Mouse (Mus musculus) heart, postnatal 0 days (tissue): ENCODE data around the gene Tdrd9. TPM values are rescaled to one million over a fixed set of nuclear protein-coding genes. Genes with fewer than 3 reads are reported as not detected.

ENCODE experiments used
- ATAC-seq: fragments of 200-750 bp; cut with Nextera tagmentation; 2 replicates; pipeline ENCODE4 v1.8.0; 2017; ENCODE audit warnings: low read depth, moderate number of reproducible peaks, moderate library complexity; ENCODE audit not compliant: insufficient read depth
- DNase-seq: peaks from one replicate; pipeline ENCODE4 v3.0.0-alpha.2; 2016; ENCODE audit warnings: low spot score
- H3K27ac ChIP-seq: fragments of 300-500 bp; sonication (generic); 2 replicates; pipeline ENCODE4 v1.5.1; 2014; ENCODE audit warnings: low read depth, mild to moderate bottlenecking
- H3K27me3 ChIP-seq: fragments of 300-500 bp; sonication (generic); 2 replicates; pipeline ENCODE4 v1.6.1; 2014; ENCODE audit warnings: low read length, mixed read lengths; ENCODE audit not compliant: control insufficient read depth, insufficient read depth
- H3K36me3 ChIP-seq: fragments of 300-500 bp; sonication (generic); replicated peaks from 2 replicates; pipeline ENCODE4 v1.6.1; 2014; ENCODE audit warnings: low read length, mixed read lengths; ENCODE audit not compliant: control insufficient read depth, insufficient read depth
- H3K4me1 ChIP-seq: fragments of 300-500 bp; sonication (generic); 2 replicates; pipeline ENCODE4 v1.6.1; 2014; ENCODE audit warnings: antibody characterized with exemption; ENCODE audit not compliant: control insufficient read depth, insufficient read depth
- H3K4me2 ChIP-seq: fragments of 300-500 bp; sonication (generic); 2 replicates; pipeline ENCODE4 v1.6.1; 2014; ENCODE audit warnings: low read depth, mild to moderate bottlenecking, low read length, moderate library complexity
- H3K4me3 ChIP-seq: fragments of 300-500 bp; sonication (generic); 2 replicates; pipeline ENCODE4 v1.5.1; 2014; ENCODE audit warnings: low read depth, low read length
- H3K9ac ChIP-seq: fragments of 300-500 bp; sonication (generic); replicated peaks from 2 replicates; pipeline ENCODE4 v1.6.1; 2014; ENCODE audit warnings: low read depth, low read length, mixed read lengths
- H3K9me3 ChIP-seq: fragments of 300-500 bp; sonication (generic); replicated peaks from 2 replicates; pipeline ENCODE4 v1.6.1; 2016; ENCODE audit warnings: low read length; ENCODE audit not compliant: control insufficient read depth
- CTCF ChIP-seq: IDR thresholded peaks from 2 replicates; pipeline ENCODE4 v1.5.1; 2016; ENCODE audit warnings: antibody characterized with exemption, control low read depth, low read depth
- EP300 ChIP-seq: IDR thresholded peaks from 2 replicates; pipeline ENCODE4 v1.6.1; 2016; ENCODE audit warnings: antibody characterized with exemption, low read depth
- WGBS: fragments of 180-500 bp; shearing (Covaris S2); extraction: QIAGEN DNeasy Blood & Tissue Kit; methylation state at CpG from one replicate; pipeline ENCODE4 v1.1.7; 2014; 5-methylcytosine and 5-hydroxymethylcytosine counted together
- polyA plus RNA-seq: library from polyadenylated mRNA; unstranded; fragments of >200 nt; fragmentation: Nextera tagmentation; extraction: Ambion mirVana; gene quantifications from 2 replicates; pipeline ENCODE4 v1.2.1, GENCODE M21; 2015
- total RNA-seq: library from RNA; depleted of rRNA; stranded (reverse); fragments of >200 nt; gene quantifications from 2 replicates; pipeline ENCODE4 v1.2.3, GENCODE M21; 2014; ENCODE audit warnings: low replicate concordance

Tdrd9 gene
- total and polyA plus RNA-seq, 2 experiments from 2014 or later = 0.11 TPM; not detected in 1

- no peaks in the 10 kb centered on the region for H3K9me3 ChIP-seq
- no peak overlapping the region for H3K27ac ChIP-seq
- no peak for DNase-seq
- H3K36me3 ChIP-seq = peaks cover 20% of the 10 kb centered on the region
- WGBS = 79% methylated on average over 5 of the region's 5 CpGs
- no peaks in the 10 kb centered on the region for H3K27me3 ChIP-seq
- no peak overlapping the region for H3K9ac ChIP-seq
- no peak overlapping the region for H3K4me2 ChIP-seq
- no peak overlapping the region for H3K4me3 ChIP-seq
- ATAC-seq = no peak
- no peak for TF ChIP-seq CTCF
- no peak for TF ChIP-seq EP300
- no peaks in the 10 kb centered on the region for H3K4me1 ChIP-seq
Measured at GRCm38 (mm10) chr12:111956173-111956572, 15.2 kb upstream of the Tdrd9 start.

GRCm38 (mm10) chr12:111958101-111958865 is 13.1 kb upstream of the Tdrd9 start:
- Histone ChIP-seq H3K36me3 (peaks cover 38% of the 10 kb centered on the region), H3K9me3 (no peaks in the 10 kb centered on the region), H3K9ac (no peak overlapping the region), H3K4me2 (no peak overlapping the region), H3K4me3 (no peak overlapping the region), H3K27ac (no peak overlapping the region), H3K4me1 (no peaks in the 10 kb centered on the region), H3K27me3 (no peaks in the 10 kb centered on the region)
- peak; percentile 83 for TF ChIP-seq CTCF
- TF ChIP-seq EP300 = no peak
- DNase-seq (peak; percentile 54), ATAC-seq (peak; percentile 63)
- 32% methylated on average over 9 of the region's 9 CpGs for WGBS

- DNase-seq = no peak
- Histone ChIP-seq H3K36me3 (peaks cover 42% of the 10 kb centered on the region), H3K27me3 (no peaks in the 10 kb centered on the region), H3K4me1 (peaks cover 8% of the 10 kb centered on the region; the same call in 1 of the 2 replicates), H3K4me3 (no peak overlapping the region), H3K4me2 (no peak overlapping the region), H3K27ac (no peak overlapping the region), H3K9me3 (no peaks in the 10 kb centered on the region), H3K9ac (no peak overlapping the region)
- ATAC-seq = no peak
- WGBS = 70% methylated on average over 5 of the region's 5 CpGs
- TF ChIP-seq EP300 (no peak), CTCF (no peak)
Measured at GRCm38 (mm10) chr12:111963339-111963738, 8.0 kb upstream of the Tdrd9 start.

- ATAC-seq (peak; percentile 91), DNase-seq (peak; percentile 94)
- WGBS = under 1% methylated on average over 37 of the region's 37 CpGs
- Histone ChIP-seq H3K36me3 (peaks cover 17% of the 10 kb centered on the region), H3K27ac (peak within 1 kb of the TSS; percentile 84), H3K9me3 (no peaks in the 10 kb centered on the region), H3K4me1 (peaks cover 8% of the 10 kb centered on the region; the same call in 1 of the 2 replicates), H3K4me2 (peak within 1 kb of the TSS; percentile 68), H3K27me3 (no peaks in the 10 kb centered on the region), H3K4me3 (peak within 1 kb of the TSS; percentile 73), H3K9ac (peak within 1 kb of the TSS; percentile 89)
- TF ChIP-seq CTCF (peak; percentile 93), EP300 (peak; percentile 65; the same call in 1 of the 2 replicates)
Measured at GRCm38 (mm10) chr12:111966683-111967173, 4.6 kb upstream of the Tdrd9 start, which contains the start of gene Atp5mpl. TSS of gene Atp5mpl (minus strand) at chr12:111966977.

GRCm38 (mm10) chr12:111970085-111970484 is 1.3 kb upstream of the Tdrd9 start:
- no peak for ATAC-seq
- DNase-seq = no peak
- Histone ChIP-seq H3K27me3 (no peaks in the 10 kb centered on the region), H3K4me1 (peaks cover 8% of the 10 kb centered on the region; the same call in 1 of the 2 replicates), H3K4me3 (no peak overlapping the region), H3K9ac (no peak overlapping the region), H3K9me3 (no peaks in the 10 kb centered on the region), H3K4me2 (no peak overlapping the region), H3K27ac (no peak overlapping the region), H3K36me3 (no peaks in the 10 kb centered on the region)
- 62% methylated on average over 4 of the region's 4 CpGs for WGBS
- TF ChIP-seq CTCF = no peak
- TF ChIP-seq EP300 = no peak
